Comparison of ENCODE assay signal across 8 mouse cellular contexts in genomic region chr8:95332437-95333199, GRCm38 (mm10). TPM values are rescaled to one million over a fixed set of nuclear protein-coding genes. Genes with fewer than 3 reads are reported as not detected.
DNase-seq lines count a peak whose midpoint lies in the region; ATAC-seq and TF ChIP-seq lines count a peak whose summit lies in the region.

No protein-coding gene starts in this region.

- H3K9ac ChIP-seq in heart, embryonic 14.5 days (ENCODE audit: low read length): peak overlapping the region; percentile 93
- H3K9ac ChIP-seq in ES-Bruce4 (ENCODE audit: low read depth, poor library complexity, severe bottlenecking): peak overlapping the region; percentile 91
- peak overlapping the region; percentile 98 for H3K9ac ChIP-seq in forebrain, postnatal 0 days

- no peak for TF ChIP-seq POLR2A in ES-Bruce4 (IDR thresholded peaks at IDR 0.05; ENCODE audit: insufficient read depth, low read length)

- H3K4me2 ChIP-seq in heart, embryonic 14.5 days (ENCODE audit: low read length): peak overlapping the region; percentile 94
- peak overlapping the region; percentile 73 for H3K4me2 ChIP-seq in forebrain, postnatal 0 days (ENCODE audit: low read depth)

- ATAC-seq in heart, embryonic 14.5 days (ENCODE audit: insufficient number of reproducible peaks, insufficient read depth, low FRiP score, low read depth): no peak; the same call in 1 of the 2 replicates
- no peak for ATAC-seq in forebrain, postnatal 0 days
- ATAC-seq in monocyte, adult 5-6 weeks (replicated peaks; ENCODE audit: insufficient number of reproducible peaks, low FRiP score, low TSS enrichment, poor library complexity, severe bottlenecking): no peak

- DNase-seq in heart, postnatal 25 days (ENCODE audit: low spot score): no peak
- no peak for DNase-seq in forebrain, postnatal 0 days
- no peak for DNase-seq in midbrain, embryonic 10.5 days (ENCODE audit: low spot score)
- no peak for DNase-seq in T-cell, adult 2 months (ENCODE audit: low spot score)
- DNase-seq in spleen, adult 12 weeks (ENCODE audit: low spot score): no peak

- peak overlapping the region; percentile 87 to 89 for H3K4me3 ChIP-seq in heart, embryonic 14.5 days (ENCODE audit: control insufficient read depth in 1 of 2, insufficient read depth in 1 of 2, low read depth in 1 of 2, low read length in 2 of 2)
- peak overlapping the region; percentile 93 for H3K4me3 ChIP-seq in ES-Bruce4 (ENCODE audit: low read depth, low read length)
- H3K4me3 ChIP-seq in forebrain, postnatal 0 days (ENCODE audit: low read depth, low read length): peak overlapping the region; percentile 70
- peak overlapping the region; percentile 91 for H3K4me3 ChIP-seq in midbrain, embryonic 10.5 days

- TF ChIP-seq EP300 in ES-Bruce4 (IDR thresholded peaks at IDR 0.05; ENCODE audit: insufficient read depth, low read depth, low read length): no peak

- 26% methylated on average over 21 of the region's 21 CpGs for WGBS in heart, embryonic 14.5 days
- 22% methylated on average over 21 of the region's 21 CpGs for WGBS in forebrain, postnatal 0 days
- WGBS in midbrain, embryonic 10.5 days: 31% methylated on average over 21 of the region's 21 CpGs

- H3K27me3 ChIP-seq in heart, embryonic 14.5 days (ENCODE audit: control insufficient read depth, insufficient read depth, low read length): no peaks in the 10 kb centered on the region
- H3K27me3 ChIP-seq in ES-Bruce4 (ENCODE audit: control insufficient read depth, insufficient read depth, low read length, poor library complexity, severe bottlenecking): no peaks in the 10 kb centered on the region
- H3K27me3 ChIP-seq in forebrain, postnatal 0 days (ENCODE audit: insufficient read depth, low read length): no peaks in the 10 kb centered on the region
- H3K27me3 ChIP-seq in midbrain, embryonic 10.5 days (ENCODE audit: low read depth, poor library complexity, severe bottlenecking): 0 out of 2 replicates have a peak, but pooled peaks cover 8% of the 10 kb centered on the region

- 0 out of 2 replicates have a peak, but pooled peaks cover 3% of the 10 kb centered on the region for H3K9me3 ChIP-seq in heart, embryonic 14.5 days (ENCODE audit: control insufficient read depth, low read length)
- no peaks in the 10 kb centered on the region for H3K9me3 ChIP-seq in ES-Bruce4 (replicated peaks; ENCODE audit: control insufficient read depth, insufficient read depth, low read length, poor library complexity, severe bottlenecking)
- no peaks in the 10 kb centered on the region for H3K9me3 ChIP-seq in forebrain, postnatal 0 days (ENCODE audit: low read length)
- H3K9me3 ChIP-seq in midbrain, embryonic 10.5 days (replicated peaks): no peaks in the 10 kb centered on the region

- H3K27ac ChIP-seq in heart, embryonic 14.5 days (replicated peaks in 1 of 2; ENCODE audit: control insufficient read depth in 1 of 2, insufficient read depth in 1 of 2, low read depth in 2 of 2, low read length in 2 of 2): peak overlapping the region; percentile 99 to 100
- H3K27ac ChIP-seq in ES-Bruce4 (ENCODE audit: insufficient read depth, low read length): peak overlapping the region; percentile 61
- peak overlapping the region; percentile 95 for H3K27ac ChIP-seq in forebrain, postnatal 0 days (ENCODE audit: low read depth, low read length)
- H3K27ac ChIP-seq in midbrain, embryonic 10.5 days (replicated peaks): peak overlapping the region; percentile 97

- peaks cover 52% of the 10 kb centered on the region for H3K36me3 ChIP-seq in heart, embryonic 14.5 days (ENCODE audit: control insufficient read depth, insufficient read depth, low read length)
- H3K36me3 ChIP-seq in ES-Bruce4 (ENCODE audit: control insufficient read depth, insufficient read depth, low read length, poor library complexity, severe bottlenecking): no peaks in the 10 kb centered on the region
- H3K36me3 ChIP-seq in forebrain, postnatal 0 days (ENCODE audit: insufficient read depth): peaks cover 32% of the 10 kb centered on the region
- H3K36me3 ChIP-seq in midbrain, embryonic 10.5 days: peaks cover 44% of the 10 kb centered on the region

- peaks cover 6 to 21% of the 10 kb centered on the region in 2 experiments; a peak in 3 of 4 replicates for H3K4me1 ChIP-seq in heart, embryonic 14.5 days (ENCODE audit: control insufficient read depth in 2 of 2, insufficient read depth in 2 of 2, low read length in 2 of 2)
- H3K4me1 ChIP-seq in ES-Bruce4 (ENCODE audit: control insufficient read depth, insufficient read depth, low read length): no peaks in the 10 kb centered on the region
- H3K4me1 ChIP-seq in forebrain, postnatal 0 days (ENCODE audit: insufficient read depth): peaks cover 4% of the 10 kb centered on the region; the same call in 1 of the 2 replicates
- peaks cover 24% of the 10 kb centered on the region for H3K4me1 ChIP-seq in midbrain, embryonic 10.5 days

- intact Hi-C loops in heart, postnatal 25 days (cut with DNase I): no loop called here

- TF ChIP-seq CTCF in ES-Bruce4 (IDR thresholded peaks at IDR 0.05; ENCODE audit: low read depth, low read length): no peak
- no peak for TF ChIP-seq CTCF in forebrain, postnatal 0 days (IDR thresholded peaks at IDR 0.05; ENCODE audit: low read depth)

RNA-seq across cellular contexts. Expression of gene Usb1, which starts 0.5 kb away (rescaled TPM):
- 24.9 and 26.1 TPM in 2 replicates for polyA plus RNA-seq in heart, embryonic 14.5 days (2014; fragmentation: Nextera tagmentation; extraction: Ambion mirVana)
- total RNA-seq in heart, postnatal 25 days (2021): 10 to 100 TPM; 14.2 to 16.6 TPM
- polyA plus RNA-seq in ES-Bruce4 (2011; ENCODE audit: insufficient read depth, insufficient read length, low read depth, missing spikeins): 35.5 and 36.3 TPM in 2 replicates
- total RNA-seq in forebrain, postnatal 0 days (2014; rRNA removed): 30.8 and 66.0 TPM in 2 replicates
- polyA plus RNA-seq in forebrain, postnatal 0 days (2015; fragmentation: Nextera tagmentation; extraction: Ambion mirVana): 34.9 and 38.6 TPM in 2 replicates
- 47.7 and 50.1 TPM in 2 replicates for polyA plus RNA-seq in midbrain, embryonic 10.5 days (2016; fragmentation: Nextera tagmentation; extraction: Ambion mirVana)
- total RNA-seq in monocyte, adult 5-6 weeks (2017): 19.0 to 30.5 TPM (median 26.8 TPM) in 3 replicates

RNA-seq across cellular contexts. Expression of gene Zfp319, which starts 0.9 kb away (rescaled TPM):
- polyA plus RNA-seq in heart, embryonic 14.5 days (2014; fragmentation: Nextera tagmentation; extraction: Ambion mirVana): 5.2 and 5.3 TPM in 2 replicates
- 1 to 10 TPM; 8.5 to 9.9 TPM for total RNA-seq in heart, postnatal 25 days (2021)
- 2.8 and 2.9 TPM in 2 replicates for polyA plus RNA-seq in ES-Bruce4 (2011; ENCODE audit: insufficient read depth, insufficient read length, low read depth, missing spikeins)
- total RNA-seq in forebrain, postnatal 0 days (2014; rRNA removed): 11.8 and 15.7 TPM in 2 replicates
- 10.7 and 13.4 TPM in 2 replicates for polyA plus RNA-seq in forebrain, postnatal 0 days (2015; fragmentation: Nextera tagmentation; extraction: Ambion mirVana)
- 11.1 and 14.1 TPM in 2 replicates for polyA plus RNA-seq in midbrain, embryonic 10.5 days (2016; fragmentation: Nextera tagmentation; extraction: Ambion mirVana)
- total RNA-seq in monocyte, adult 5-6 weeks (2017): 3.3 to 4.7 TPM (median 4.3 TPM) in 3 replicates

RNA-seq across cellular contexts. Expression of gene Mmp15, which starts 19.4 kb away (rescaled TPM):
- polyA plus RNA-seq in heart, embryonic 14.5 days (2014; fragmentation: Nextera tagmentation; extraction: Ambion mirVana): 49.7 and 58.5 TPM in 2 replicates
- total RNA-seq in heart, postnatal 25 days (2021): 10 to 100 TPM; 72.4 to 72.5 TPM
- 8.0 and 11.0 TPM in 2 replicates for polyA plus RNA-seq in ES-Bruce4 (2011; ENCODE audit: insufficient read depth, insufficient read length, low read depth, missing spikeins)
- 32.4 and 40.3 TPM in 2 replicates for total RNA-seq in forebrain, postnatal 0 days (2014; rRNA removed)
- polyA plus RNA-seq in forebrain, postnatal 0 days (2015; fragmentation: Nextera tagmentation; extraction: Ambion mirVana): 10.7 and 13.9 TPM in 2 replicates
- polyA plus RNA-seq in midbrain, embryonic 10.5 days (2016; fragmentation: Nextera tagmentation; extraction: Ambion mirVana): 12.8 and 14.8 TPM in 2 replicates
- not detected in 3 replicates for total RNA-seq in monocyte, adult 5-6 weeks (2017)

RNA-seq across cellular contexts. Expression of gene Tepp, which starts 22.3 kb away (rescaled TPM):
- polyA plus RNA-seq in heart, embryonic 14.5 days (2014; fragmentation: Nextera tagmentation; extraction: Ambion mirVana): 0.40 TPM in 1 of 2 replicates, not detected in the other
- total RNA-seq in heart, postnatal 25 days (2021): not detected
- not detected in 2 replicates for polyA plus RNA-seq in ES-Bruce4 (2011; ENCODE audit: insufficient read depth, insufficient read length, low read depth, missing spikeins)
- 1.2 and 1.3 TPM in 2 replicates for total RNA-seq in forebrain, postnatal 0 days (2014; rRNA removed)
- polyA plus RNA-seq in forebrain, postnatal 0 days (2015; fragmentation: Nextera tagmentation; extraction: Ambion mirVana): 0.86 and 1.8 TPM in 2 replicates
- 0.37 TPM in 1 of 2 replicates, not detected in the other for polyA plus RNA-seq in midbrain, embryonic 10.5 days (2016; fragmentation: Nextera tagmentation; extraction: Ambion mirVana)
- 2.5 TPM in 1 of 3 replicates, not detected in the others for total RNA-seq in monocyte, adult 5-6 weeks (2017)

RNA-seq across cellular contexts. Expression of gene Cngb1, which starts 26.2 kb away (rescaled TPM):
- 0.71 and 1.00 TPM in 2 replicates for polyA plus RNA-seq in heart, embryonic 14.5 days (2014; fragmentation: Nextera tagmentation; extraction: Ambion mirVana)
- under 1 TPM; 0.75 to 0.86 TPM for total RNA-seq in heart, postnatal 25 days (2021)
- polyA plus RNA-seq in ES-Bruce4 (2011; ENCODE audit: insufficient read depth, insufficient read length, low read depth, missing spikeins): 0.19 and 0.24 TPM in 2 replicates
- total RNA-seq in forebrain, postnatal 0 days (2014; rRNA removed): 0.33 and 0.85 TPM in 2 replicates
- 0.47 and 1.2 TPM in 2 replicates for polyA plus RNA-seq in forebrain, postnatal 0 days (2015; fragmentation: Nextera tagmentation; extraction: Ambion mirVana)
- polyA plus RNA-seq in midbrain, embryonic 10.5 days (2016; fragmentation: Nextera tagmentation; extraction: Ambion mirVana): 0.17 TPM in 1 of 2 replicates, not detected in the other
- total RNA-seq in monocyte, adult 5-6 weeks (2017): 0.11 TPM in 1 of 3 replicates, not detected in the others
